Mouse (Mus musculus) fibroblast of lung, adult 2 months (primary cell): ENCODE measurements at regions not wholly inside any gene's neighbourhood (a gene's known extent, or its start where the extent isn't known, plus 50 kb on each side); places are given as distances from the start of the nearest gene placed in this dataset.
A peak's percentile ranks its signal among the peaks of the same experiment; 100 is the strongest.

Source experiments
- DNase-seq: peaks from one replicate; pipeline ENCODE4 v3.0.0-alpha.2; 2011; ENCODE audit warnings: low read depth

DNA sequence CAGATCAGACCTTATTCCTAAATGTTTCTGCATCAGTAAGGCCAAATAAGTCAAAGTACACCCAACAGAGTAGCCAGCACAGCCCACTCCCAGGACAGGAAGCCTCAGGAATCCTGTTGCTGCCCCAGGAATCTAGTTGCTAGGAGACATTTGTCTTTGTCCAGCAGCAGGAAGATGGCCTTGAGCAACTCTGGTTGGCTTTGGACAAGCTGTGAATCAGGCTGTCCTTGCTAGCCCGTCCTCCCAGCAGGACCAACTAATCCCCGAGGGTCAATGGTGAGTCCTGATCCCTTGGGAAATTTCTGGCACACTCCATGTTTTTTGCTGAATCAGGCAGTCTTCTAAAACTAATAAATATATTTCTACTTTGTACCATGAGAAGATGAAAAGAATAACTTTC is 317.1 kb downstream of the Mtx2 start:
- DNase-seq, result no peak

- DNase-seq, result no peak
Observed at GRCm38 (mm10) chr2:75144861-75145260, 319.3 kb downstream of the Mtx2 start.

DNA sequence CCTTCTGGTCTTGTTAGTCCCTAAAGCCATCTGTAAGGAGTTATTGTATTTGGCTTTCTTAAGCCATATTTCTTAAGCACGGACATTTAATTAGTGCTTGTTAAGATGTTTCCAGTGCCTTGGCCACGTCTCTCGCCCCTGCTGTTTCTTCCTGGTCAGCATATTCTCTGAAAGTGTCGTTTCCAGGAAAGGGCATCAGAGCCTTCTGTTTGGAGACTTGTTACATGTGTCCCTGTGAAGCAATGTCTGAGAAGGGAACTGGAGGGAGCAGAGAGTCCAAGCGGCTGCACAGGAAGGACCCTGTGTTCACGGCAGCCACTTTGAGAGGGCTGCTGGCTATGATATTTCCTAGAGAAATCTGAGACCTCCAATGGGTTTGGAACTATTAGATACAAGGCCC is 320.7 kb downstream of the Mtx2 start:
- DNase-seq, result no peak

GRCm38 (mm10) chr2:75147399-75147798 is 321.8 kb downstream of the Mtx2 start:
- DNase-seq, result no peak

DNA sequence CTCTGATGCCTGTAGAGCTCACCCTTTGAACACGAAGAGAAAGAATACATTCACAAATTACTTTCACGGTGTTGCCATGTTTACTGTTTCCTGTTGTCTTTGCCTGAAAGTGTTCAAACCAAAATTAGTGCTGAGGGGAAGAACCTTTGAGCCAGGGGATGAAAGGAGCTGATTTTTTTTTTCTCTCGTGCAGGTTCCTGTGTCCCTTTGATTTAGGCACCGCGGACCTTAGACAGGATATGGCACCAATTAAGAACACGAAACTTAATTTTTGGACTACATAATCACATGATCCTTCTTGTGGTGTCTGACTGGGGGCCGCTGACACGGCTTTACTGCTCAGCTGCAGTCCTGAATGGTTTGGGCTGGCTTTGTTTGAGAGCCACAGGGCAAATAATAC is 322.4 kb downstream of the Mtx2 start:
- DNase-seq, result no peak

DNA sequence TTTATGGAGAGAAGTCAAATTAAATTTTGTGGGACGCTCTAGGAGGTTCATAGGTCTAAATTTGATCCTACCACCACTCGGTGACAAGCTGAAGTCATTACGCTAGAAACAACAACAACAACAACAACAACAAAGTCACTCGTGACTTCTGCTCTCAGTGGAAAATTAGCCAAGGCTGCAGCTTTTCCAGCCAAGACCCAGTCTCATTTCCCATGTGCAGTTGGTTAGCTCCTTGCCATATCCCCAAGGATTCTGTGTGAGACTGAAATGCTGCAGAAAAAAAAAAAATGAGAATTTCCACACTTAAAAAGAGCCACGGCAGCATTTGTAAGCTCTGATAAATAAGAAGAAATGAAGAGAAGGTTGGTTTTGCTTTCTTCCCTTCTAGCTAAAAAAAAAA is 323.4 kb downstream of the Mtx2 start:
- no peak for DNase-seq

DNA sequence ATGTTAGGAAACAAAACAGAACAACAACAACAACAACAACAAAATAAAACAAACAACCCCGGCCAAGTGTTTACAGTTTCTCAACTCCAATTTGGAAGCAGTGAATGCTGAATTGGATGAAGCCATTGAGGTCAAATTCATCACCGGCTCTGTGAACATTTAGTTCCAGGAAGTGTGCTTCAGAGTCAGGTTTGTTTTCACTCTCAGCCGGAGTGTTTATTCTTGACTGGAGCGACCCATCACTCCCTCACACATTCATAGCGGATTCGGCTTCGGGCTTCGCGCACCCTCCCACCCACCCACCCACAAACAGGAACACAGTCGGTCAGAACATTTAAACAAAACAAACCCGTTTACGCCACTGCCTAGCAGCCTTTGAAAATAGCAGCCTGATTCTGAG is 324.0 kb downstream of the Mtx2 start:
- DNase-seq, result no peak

- DNase-seq, result no peak
Observed at GRCm38 (mm10) chr2:75150986-75151385, 325.4 kb downstream of the Mtx2 start.

- no peak for DNase-seq
Observed at GRCm38 (mm10) chr2:75151519-75151918, 325.9 kb downstream of the Mtx2 start.

- no peak for DNase-seq
Observed at GRCm38 (mm10) chr2:75152477-75152990, 326.9 kb downstream of the Mtx2 start.

- DNase-seq, result no peak
Observed at GRCm38 (mm10) chr2:75154448-75154847, 328.8 kb downstream of the Mtx2 start.

DNA sequence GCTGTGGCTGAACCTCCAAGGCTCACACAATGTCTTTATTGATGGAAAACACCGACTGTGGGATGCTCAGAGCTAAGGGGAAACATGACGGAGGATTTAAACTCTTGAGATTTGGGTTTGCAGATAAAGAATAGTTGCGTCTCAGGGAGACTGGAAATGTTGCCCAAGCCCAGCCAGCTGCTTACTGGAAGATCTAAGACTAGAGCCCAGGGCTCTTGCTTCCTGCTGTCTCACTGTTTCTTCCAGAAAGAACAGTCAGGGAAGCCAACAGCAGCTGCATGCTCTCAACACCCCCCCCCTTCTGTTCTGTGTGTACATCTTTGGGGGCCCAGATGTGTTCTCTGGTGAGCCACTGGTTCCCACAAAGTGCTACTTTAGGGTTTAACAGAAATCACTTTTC is 333.0 kb downstream of the Mtx2 start:
- no peak for DNase-seq

GRCm38 (mm10) chr2:75161075-75161474 is 335.5 kb downstream of the Mtx2 start:
- DNase-seq, result no peak

DNA sequence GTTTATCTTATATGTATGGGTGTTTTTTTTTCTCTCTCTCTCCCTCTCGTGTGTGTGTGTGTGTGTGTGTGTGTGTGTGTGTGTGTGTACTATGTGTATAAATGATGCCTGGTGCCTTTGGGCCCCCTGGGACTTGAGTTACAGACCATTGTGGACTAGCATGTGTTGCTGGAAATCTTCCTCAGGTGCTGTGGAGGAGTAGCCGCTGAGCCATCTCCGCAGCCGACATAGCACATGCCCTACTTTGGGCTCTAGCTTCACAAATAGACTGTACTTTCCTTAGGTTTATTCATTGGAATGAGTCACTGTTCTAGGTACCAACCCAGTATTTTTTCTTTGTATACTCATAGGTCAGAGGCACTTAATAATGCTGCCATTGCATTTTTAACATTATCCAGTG is 339.4 kb downstream of the Mtx2 start:
- no peak for DNase-seq

DNA sequence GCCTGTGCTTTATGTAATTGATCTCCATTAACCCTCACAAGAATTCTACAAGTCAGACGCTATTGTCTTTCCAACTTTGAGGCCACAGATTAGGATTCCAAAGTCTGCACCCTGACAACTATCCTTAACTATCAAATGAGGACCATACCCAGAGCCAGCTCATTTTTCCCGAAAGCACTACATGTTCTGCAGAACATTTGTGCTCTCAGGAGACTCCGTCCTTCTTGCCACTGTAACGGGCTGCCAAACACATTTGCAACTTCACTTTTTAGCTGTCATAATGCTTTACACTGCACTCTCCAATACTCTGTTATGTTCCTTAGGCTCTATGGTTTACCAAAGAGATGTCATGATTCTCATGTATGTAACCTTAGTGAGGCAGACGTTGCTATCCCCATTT is 350.7 kb downstream of the Mtx2 start:
- DNase-seq, result no peak

- no peak for DNase-seq
Observed at GRCm38 (mm10) chr2:75183293-75183692, 357.7 kb downstream of the Mtx2 start.

DNA sequence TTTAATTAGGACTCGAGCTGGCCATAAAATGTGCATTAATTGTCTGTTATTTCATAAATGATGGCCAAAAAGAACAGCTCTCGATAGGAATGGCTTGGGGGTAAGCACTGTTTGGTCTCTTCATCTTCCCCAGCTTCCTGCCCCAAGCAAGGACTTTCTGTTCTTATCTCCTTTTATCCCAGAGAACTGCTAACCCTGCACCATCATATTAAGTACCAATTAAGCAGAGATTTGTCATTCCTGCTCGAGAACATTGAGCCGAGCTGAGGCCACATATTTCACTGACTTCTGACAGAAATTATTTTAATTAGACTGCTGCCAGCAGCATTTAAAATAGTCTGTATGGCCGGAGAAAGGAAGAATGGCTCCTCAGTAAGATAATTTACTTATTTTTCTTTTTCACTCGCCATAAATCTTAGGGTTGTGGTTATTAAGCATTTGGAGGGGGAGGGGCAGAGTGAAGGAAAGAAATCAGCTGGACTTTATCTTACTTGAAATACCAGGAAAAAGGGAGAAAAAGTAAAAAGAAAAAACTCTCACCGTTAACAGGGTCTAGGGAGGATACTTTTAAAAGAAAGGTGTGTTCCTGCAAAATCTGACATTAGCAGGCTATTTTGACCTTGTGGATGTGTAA is 377.1 kb downstream of the Mtx2 start:
- no peak for DNase-seq

- peak; percentile 57 for DNase-seq
Observed at GRCm38 (mm10) chr2:75208821-75209758, 383.5 kb downstream of the Mtx2 start.

GRCm38 (mm10) chr2:75209790-75210583 is 384.4 kb downstream of the Mtx2 start:
- no peak for DNase-seq

DNA sequence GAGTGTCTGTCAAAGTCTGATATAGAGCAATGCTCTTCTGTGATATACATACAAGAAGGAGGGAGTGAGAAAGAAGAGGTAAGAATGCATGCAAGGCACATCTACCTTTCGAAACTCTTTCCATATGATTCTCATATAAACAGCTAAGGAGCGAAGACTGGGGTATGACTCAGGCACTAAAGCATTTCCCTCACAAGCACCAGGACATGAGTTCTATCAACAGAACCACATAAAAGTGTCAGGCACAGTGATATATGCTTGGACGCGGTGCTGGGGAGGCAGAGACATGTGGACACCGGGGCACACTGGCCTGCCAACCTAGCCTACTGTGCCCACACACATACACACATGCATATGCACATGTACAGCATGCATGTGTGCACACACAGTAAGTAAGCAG is 391.3 kb downstream of the Mtx2 start:
- DNase-seq, result no peak

GRCm38 (mm10) chr2:75220775-75221359 is 395.3 kb downstream of the Mtx2 start:
- DNase-seq, result no peak

- peak; percentile 85 for DNase-seq
Observed at GRCm38 (mm10) chr2:75224443-75224842, 398.8 kb downstream of the Mtx2 start.
